Mouse (Mus musculus) liver, postnatal 0 days (tissue): ENCODE measurements around the gene Mepce. TPM values are rescaled to one million over a fixed set of nuclear protein-coding genes. Genes with fewer than 3 reads are reported as not detected.

Experiments used
- ATAC-seq: fragments of 200-750 bp; cut with Nextera tagmentation; 2 replicates; pipeline ENCODE4 v1.8.0; 2017; ENCODE audit warnings: mild to moderate bottlenecking, moderate library complexity
- DNase-seq: peaks from one replicate; pipeline ENCODE4 v3.0.0-alpha.2; 2016
- H3K27ac ChIP-seq: fragments of 300-500 bp; sonication (generic); 2 replicates; pipeline ENCODE4 v1.5.1; 2014; ENCODE audit warnings: antibody characterized with exemption, moderate library complexity, mild to moderate bottlenecking, low read depth
- H3K27me3 ChIP-seq: fragments of 300-500 bp; sonication (generic); 2 replicates; pipeline ENCODE4 v1.6.1; 2014; ENCODE audit warnings: low read length, control low read depth, mixed read lengths; ENCODE audit not compliant: insufficient read depth
- H3K36me3 ChIP-seq: fragments of 300-500 bp; sonication (generic); replicated peaks from 2 replicates; pipeline ENCODE4 v1.6.1; 2014; ENCODE audit warnings: mild to moderate bottlenecking, control low read depth, low read length, moderate library complexity, mixed read lengths; ENCODE audit not compliant: insufficient read depth
- H3K4me1 ChIP-seq: fragments of 300-500 bp; sonication (generic); 2 replicates; pipeline ENCODE4 v1.6.1; 2014; ENCODE audit warnings: antibody characterized with exemption, mild to moderate bottlenecking, control low read depth; ENCODE audit not compliant: insufficient read depth
- H3K4me2 ChIP-seq: fragments of 300-500 bp; sonication (generic); 2 replicates; pipeline ENCODE4 v1.6.1; 2014; ENCODE audit warnings: low read depth, mild to moderate bottlenecking, low read length, moderate library complexity, mixed read lengths
- H3K4me3 ChIP-seq: fragments of 300-500 bp; sonication (generic); 2 replicates; pipeline ENCODE4 v1.5.1; 2014; ENCODE audit warnings: low read depth, low read length
- H3K9ac ChIP-seq: fragments of 300-500 bp; sonication (generic); replicated peaks from 2 replicates; pipeline ENCODE4 v1.6.1; 2014; ENCODE audit warnings: mild to moderate bottlenecking, moderate library complexity
- H3K9me3 ChIP-seq: fragments of 300-500 bp; sonication (generic); 2 replicates; pipeline ENCODE4 v1.6.1; 2016; ENCODE audit warnings: mild to moderate bottlenecking, control low read depth, low read length, mixed read lengths
- CTCF ChIP-seq: sonication (generic); IDR thresholded peaks from 2 replicates; pipeline ENCODE4 v1.5.1; 2016; ENCODE audit warnings: antibody characterized with exemption, low read depth
- EP300 ChIP-seq: IDR thresholded peaks from 2 replicates; pipeline ENCODE4 v1.6.1; 2016; ENCODE audit warnings: antibody characterized with exemption, low read depth, mild to moderate bottlenecking
- WGBS: fragments of 180-500 bp; shearing (Covaris S2); extraction: QIAGEN DNeasy Blood & Tissue Kit; methylation state at CpG from one replicate; pipeline ENCODE4 v1.1.7; 2014; ENCODE audit not compliant: insufficient replicate concordance; 5-methylcytosine and 5-hydroxymethylcytosine counted together
- polyA plus RNA-seq: library from polyadenylated mRNA; unstranded; fragments of >200 nt; fragmentation: Nextera tagmentation; extraction: Ambion mirVana; gene quantifications from 2 replicates; pipeline ENCODE4 v1.2.1, GENCODE M21; 2015

Gene Mepce
- polyA plus RNA-seq, 1 experiment from 2014 or later, result 5.0 TPM

GRCm38 (mm10) chr5:137741023-137741931, 46.2 kb downstream of the Mepce start, which contains the start of gene Nyap1:
Gene Nyap1 (minus strand): TSS chr5:137741607.
- Histone ChIP-seq H3K4me1 (peaks cover 23% of the 10 kb centered on the region), H3K27ac (peak within 1 kb of the TSS; percentile 72), H3K9me3 (no peaks in the 10 kb centered on the region), H3K9ac (peak within 1 kb of the TSS; percentile 74), H3K27me3 (no peaks in the 10 kb centered on the region), H3K4me2 (peak within 1 kb of the TSS; percentile 97), H3K4me3 (peak within 1 kb of the TSS; percentile 70), H3K36me3 (no peaks in the 10 kb centered on the region)
- peak; percentile 89 for DNase-seq
- WGBS, result 1% methylated on average over 40 of the region's 71 CpGs
- no peak for TF ChIP-seq EP300
- peak; percentile 85 for TF ChIP-seq CTCF
- ATAC-seq, result peak; percentile 79

DNA sequence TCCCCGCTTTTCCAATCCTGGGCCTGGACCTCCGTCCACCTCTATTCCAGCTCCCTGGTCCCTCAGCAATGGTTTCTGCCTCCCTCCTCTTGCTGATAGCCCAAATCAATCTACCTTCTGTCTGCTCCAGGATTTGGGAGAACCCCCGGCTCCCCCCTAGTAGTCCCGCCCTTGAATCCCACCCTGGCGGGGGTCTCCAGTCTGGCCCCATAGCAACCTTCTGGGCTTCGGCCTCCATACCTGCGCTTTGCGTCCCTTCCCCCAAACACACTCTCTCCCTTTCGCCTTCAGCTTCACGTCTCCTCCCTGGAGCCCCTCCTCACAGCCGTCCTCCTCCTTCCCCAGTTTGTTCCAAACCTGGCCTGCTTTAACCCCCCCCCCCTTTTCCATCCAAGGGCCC, 46.9 kb downstream of the Mepce start:
- TF ChIP-seq CTCF (no peak), EP300 (no peak)
- Histone ChIP-seq H3K4me2 (peak overlapping the region; percentile 97), H3K9me3 (no peaks in the 10 kb centered on the region), H3K27ac (no peak overlapping the region), H3K9ac (peak overlapping the region; percentile 74), H3K4me3 (peak overlapping the region; percentile 70), H3K27me3 (no peaks in the 10 kb centered on the region), H3K36me3 (no peaks in the 10 kb centered on the region), H3K4me1 (peaks cover 23% of the 10 kb centered on the region)
- ATAC-seq (no peak), DNase-seq (peak; percentile 15)
- 54% methylated on average over 11 of the region's 11 CpGs for WGBS

DNA sequence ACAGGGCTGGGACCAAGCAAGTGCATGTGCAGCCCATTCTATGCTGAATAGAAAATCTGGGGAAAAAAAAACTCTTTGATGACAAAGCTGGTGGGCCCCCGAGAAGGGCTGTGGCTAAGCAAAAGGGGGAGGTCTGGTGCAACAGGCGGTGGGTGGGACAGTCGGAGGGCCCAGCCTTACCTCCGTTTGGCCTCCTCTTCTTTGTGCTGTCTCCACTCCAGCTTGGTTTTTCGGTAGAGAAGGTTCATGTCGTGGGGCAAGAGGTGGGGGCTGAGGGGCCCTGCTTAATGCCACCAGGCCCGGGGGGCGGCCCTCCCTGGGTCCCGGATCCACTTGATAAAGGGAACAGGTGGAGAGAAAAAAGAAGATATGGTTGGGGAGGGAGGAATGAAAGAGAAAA, 48.0 kb downstream of the Mepce start:
- Histone ChIP-seq H3K9me3 (no peaks in the 10 kb centered on the region), H3K4me1 (peaks cover 15% of the 10 kb centered on the region), H3K4me2 (no peak overlapping the region), H3K9ac (no peak overlapping the region), H3K4me3 (no peak overlapping the region), H3K27me3 (no peaks in the 10 kb centered on the region), H3K27ac (no peak overlapping the region), H3K36me3 (no peaks in the 10 kb centered on the region)
- no peak for DNase-seq
- 61% methylated on average over 9 of the region's 9 CpGs for WGBS
- TF ChIP-seq CTCF (no peak), EP300 (no peak)
- no peak for ATAC-seq

DNA sequence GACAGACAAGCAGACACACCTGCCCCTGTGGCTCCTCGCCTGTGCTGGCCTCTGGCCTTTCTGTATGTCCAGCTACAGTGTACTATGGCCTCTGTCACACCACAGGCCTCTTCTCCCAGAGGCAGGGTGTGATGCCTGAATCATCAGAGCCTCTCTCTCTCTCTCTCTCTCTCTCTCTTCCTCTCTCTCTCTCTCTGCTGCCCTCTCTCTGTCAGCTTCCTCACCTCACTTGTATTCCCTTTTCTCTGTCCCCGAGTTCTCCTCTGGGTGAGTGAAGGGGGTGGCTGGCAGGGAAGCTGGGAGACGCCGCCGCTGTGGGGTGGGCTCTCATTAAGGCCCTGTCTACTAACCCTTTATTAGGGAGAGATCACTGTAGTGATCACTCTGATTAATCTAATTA, 48.9 kb downstream of the Mepce start:
- TF ChIP-seq EP300 (no peak), CTCF (peak; percentile 55)
- no peak for ATAC-seq
- Histone ChIP-seq H3K4me3 (no peak overlapping the region), H3K4me1 (peaks cover 15% of the 10 kb centered on the region), H3K36me3 (no peaks in the 10 kb centered on the region), H3K4me2 (no peak overlapping the region), H3K9ac (no peak overlapping the region), H3K27ac (no peak overlapping the region), H3K9me3 (no peaks in the 10 kb centered on the region), H3K27me3 (no peaks in the 10 kb centered on the region)
- 45% methylated on average over 5 of the region's 5 CpGs for WGBS
- DNase-seq, result peak; percentile 17

DNA sequence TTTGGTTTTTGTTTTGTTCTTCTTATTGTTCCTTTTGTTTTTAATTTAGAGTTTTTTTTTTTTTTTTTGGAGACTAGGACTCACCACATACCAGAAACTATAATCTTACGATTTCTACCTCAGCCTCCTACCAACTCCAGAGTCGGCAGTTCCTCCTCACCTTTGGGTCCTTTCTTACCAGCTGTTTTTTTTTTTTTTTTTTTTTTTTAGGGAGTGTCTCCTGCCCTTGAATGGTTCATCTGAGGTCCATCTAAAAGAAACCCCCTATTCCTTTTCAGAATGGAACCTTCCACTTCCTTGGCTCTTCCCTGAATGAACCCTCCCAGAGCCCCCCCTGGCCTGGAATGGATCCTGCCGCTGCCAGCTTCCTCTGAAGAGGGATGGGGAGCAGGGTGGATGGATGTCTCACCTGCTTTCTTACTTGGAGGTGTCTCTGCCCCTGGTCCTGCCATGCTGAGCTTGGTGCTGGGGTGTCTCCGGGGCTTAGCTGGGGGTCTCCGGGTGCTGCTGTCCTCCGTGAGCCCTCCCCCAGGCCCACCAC, 50.0 kb downstream of the Mepce start:
- Histone ChIP-seq H3K36me3 (no peaks in the 10 kb centered on the region), H3K4me1 (peaks cover 15% of the 10 kb centered on the region), H3K4me3 (no peak overlapping the region)

GRCm38 (mm10) chr5:137734289-137735061, 53.0 kb downstream of the Mepce start:
- H3K4me3 ChIP-seq, result no peak overlapping the region
- H3K9ac ChIP-seq, result no peak overlapping the region
- no peak overlapping the region for H3K4me2 ChIP-seq
- no peaks in the 10 kb centered on the region for H3K36me3 ChIP-seq
- H3K27ac ChIP-seq, result no peak overlapping the region
- 50% methylated on average over 6 of the region's 6 CpGs for WGBS
- no peaks in the 10 kb centered on the region for H3K4me1 ChIP-seq
- DNase-seq (no peak), ATAC-seq (no peak)
- TF ChIP-seq EP300 (no peak), CTCF (no peak)
- no peaks in the 10 kb centered on the region for H3K27me3 ChIP-seq
- no peaks in the 10 kb centered on the region for H3K9me3 ChIP-seq

More for the DNA sequence above, 50.0 kb downstream of the Mepce start:
- 84% methylated on average over 6 of the region's 6 CpGs for WGBS
- DNase-seq (peak; percentile 15), ATAC-seq (no peak)
- Histone ChIP-seq H3K4me2 (no peak overlapping the region), H3K27me3 (no peaks in the 10 kb centered on the region), H3K27ac (no peak overlapping the region), H3K9ac (no peak overlapping the region), H3K9me3 (no peaks in the 10 kb centered on the region)
- TF ChIP-seq EP300 (no peak), CTCF (no peak)
